Mouse (Mus musculus): ENCODE results near the gene Gpr183. TPM values are rescaled to one million over a fixed set of nuclear protein-coding genes. Genes with fewer than 3 reads are reported as not detected.

Gene Gpr183
- total RNA-seq (2014; fragmentation: Nextera tagmentation) (3.2 and 3.3 TPM in 2 replicates), total RNA-seq (2017) (3.4 and 3.7 TPM in 2 replicates)

- ATAC-seq (replicated peaks; ENCODE audit: poor library complexity, severe bottlenecking) = peak; percentile 55
Measured at GRCm38 (mm10) chr14:121964990-121965389, at the start of gene Gpr183. Gene Gpr183 (minus strand): TSS chr14:121965195.

GRCm38 (mm10) chr14:122013417-122013951 is 48.5 kb upstream of the Gpr183 start:
- ATAC-seq (replicated peaks; ENCODE audit: poor library complexity, severe bottlenecking) = peak; percentile 76

- ATAC-seq (replicated peaks; ENCODE audit: poor library complexity, severe bottlenecking) = no peak
Measured at GRCm38 (mm10) chr14:122012814-122013213, 47.8 kb upstream of the Gpr183 start.

DNA sequence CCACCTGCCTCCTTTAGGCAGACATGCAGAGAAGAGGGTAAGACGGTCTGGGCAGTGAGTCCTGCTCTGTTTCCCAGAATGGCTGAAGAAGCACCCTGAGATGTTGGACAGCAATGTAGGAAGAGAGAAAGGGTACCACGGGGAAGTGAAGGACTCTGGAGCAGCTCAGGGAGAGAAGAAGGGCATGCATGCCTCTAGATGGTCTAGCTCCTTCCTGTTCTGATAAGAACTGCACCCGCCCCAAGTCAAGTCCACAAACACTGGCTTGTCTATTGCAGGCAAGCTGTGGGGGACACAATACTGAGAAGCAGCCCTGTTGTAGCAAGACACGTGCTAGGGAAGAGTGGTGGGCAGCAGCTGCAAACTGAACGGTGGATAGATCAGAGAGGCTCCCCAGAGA is 47.2 kb upstream of the Gpr183 start:
- no peak for ATAC-seq (replicated peaks; ENCODE audit: poor library complexity, severe bottlenecking)

- no peak for ATAC-seq (replicated peaks; ENCODE audit: poor library complexity, severe bottlenecking)
Measured at GRCm38 (mm10) chr14:122011768-122012167, 46.8 kb upstream of the Gpr183 start.

DNA sequence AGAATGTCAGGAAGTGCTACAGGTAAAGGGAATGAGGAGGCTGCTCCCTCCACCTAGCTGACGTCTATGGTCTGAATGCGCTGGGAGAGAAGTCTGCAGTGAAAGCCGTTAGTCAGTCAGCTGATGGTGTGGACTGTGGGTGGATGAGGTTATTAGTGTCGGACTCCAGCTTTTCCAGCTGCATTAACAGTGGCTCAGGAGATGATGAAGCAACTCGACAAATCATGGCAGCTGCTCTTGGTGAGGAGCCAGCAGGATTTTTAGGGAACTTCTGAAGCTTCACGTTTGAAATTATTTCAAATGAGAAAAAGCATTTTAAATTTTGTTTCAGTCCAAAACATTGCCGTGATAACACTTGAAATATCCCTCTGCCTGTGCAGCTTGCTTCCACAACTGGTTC is 45.3 kb upstream of the Gpr183 start:
- peak; percentile 13; the same call in 1 of the 2 replicates for ATAC-seq (replicated peaks; ENCODE audit: poor library complexity, severe bottlenecking)

GRCm38 (mm10) chr14:122009502-122009901 is 44.5 kb upstream of the Gpr183 start:
- ATAC-seq (replicated peaks; ENCODE audit: poor library complexity, severe bottlenecking) = peak; percentile 76

GRCm38 (mm10) chr14:122008261-122008660 is 43.3 kb upstream of the Gpr183 start:
- ATAC-seq (replicated peaks; ENCODE audit: poor library complexity, severe bottlenecking) = no peak

DNA sequence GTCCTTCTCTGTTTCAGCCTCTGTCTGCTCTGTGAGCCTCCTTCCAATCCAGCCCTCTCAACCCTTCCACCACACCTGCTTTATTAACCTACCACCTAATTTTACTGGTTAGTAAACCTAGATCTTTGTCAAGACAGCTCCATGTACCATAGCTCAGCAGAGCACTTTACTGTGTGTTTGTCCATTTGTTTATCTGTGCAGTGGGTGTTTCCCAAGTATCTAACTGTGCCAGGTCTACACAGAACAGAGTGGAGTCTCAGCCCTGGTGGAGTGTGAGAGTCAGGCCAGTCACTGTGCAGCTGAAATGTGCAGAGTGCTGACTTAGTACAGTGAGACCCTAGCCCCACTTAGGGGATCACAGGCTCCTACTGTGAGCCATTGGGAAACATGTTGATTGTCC is 38.8 kb upstream of the Gpr183 start:
- ATAC-seq (replicated peaks; ENCODE audit: poor library complexity, severe bottlenecking) = no peak

GRCm38 (mm10) chr14:122002224-122002623 is 37.2 kb upstream of the Gpr183 start:
- ATAC-seq (replicated peaks; ENCODE audit: poor library complexity, severe bottlenecking) = no peak

- no peak for ATAC-seq (replicated peaks; ENCODE audit: poor library complexity, severe bottlenecking)
Measured at GRCm38 (mm10) chr14:122000346-122001105, 35.5 kb upstream of the Gpr183 start.

DNA sequence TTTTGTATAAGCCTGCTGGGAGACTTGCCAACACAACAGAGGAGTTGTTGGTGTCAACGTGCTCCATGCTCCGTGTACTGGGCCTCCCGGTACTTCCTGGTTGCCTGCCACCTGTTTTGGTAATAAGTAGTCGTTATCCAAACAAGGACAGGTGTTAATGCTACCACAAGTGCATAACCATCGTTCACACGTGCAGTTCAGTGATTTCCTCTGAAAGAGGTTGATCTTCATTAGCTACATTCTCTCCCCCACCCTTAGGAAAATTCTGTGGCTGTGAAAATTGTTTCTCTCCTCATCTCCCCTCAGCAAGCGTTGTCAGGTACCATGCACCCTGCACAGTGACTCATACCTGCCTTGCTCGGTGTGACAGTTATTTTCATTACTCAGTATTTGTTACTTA is 34.5 kb upstream of the Gpr183 start:
- ATAC-seq (replicated peaks; ENCODE audit: poor library complexity, severe bottlenecking) = no peak

GRCm38 (mm10) chr14:121996786-121997185 is 31.8 kb upstream of the Gpr183 start:
- peak; percentile 49 for ATAC-seq (replicated peaks; ENCODE audit: poor library complexity, severe bottlenecking)

DNA sequence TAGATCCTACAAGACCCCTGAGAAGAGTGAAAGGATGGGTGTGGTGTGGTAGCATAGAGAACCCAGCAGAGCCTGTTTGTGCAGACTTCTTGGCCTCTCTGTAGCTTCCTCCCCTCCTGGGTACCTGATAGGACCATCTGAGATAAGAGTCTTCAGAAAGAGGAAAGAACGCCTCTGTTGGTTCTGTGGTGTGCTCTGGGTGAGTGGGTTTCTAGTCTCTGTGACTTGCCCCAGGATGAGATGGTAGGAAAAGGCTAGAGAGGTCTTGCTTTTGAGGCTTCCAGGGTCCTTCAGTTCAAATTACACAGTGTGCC is 30.5 kb upstream of the Gpr183 start:
- no peak for ATAC-seq (replicated peaks; ENCODE audit: poor library complexity, severe bottlenecking)

DNA sequence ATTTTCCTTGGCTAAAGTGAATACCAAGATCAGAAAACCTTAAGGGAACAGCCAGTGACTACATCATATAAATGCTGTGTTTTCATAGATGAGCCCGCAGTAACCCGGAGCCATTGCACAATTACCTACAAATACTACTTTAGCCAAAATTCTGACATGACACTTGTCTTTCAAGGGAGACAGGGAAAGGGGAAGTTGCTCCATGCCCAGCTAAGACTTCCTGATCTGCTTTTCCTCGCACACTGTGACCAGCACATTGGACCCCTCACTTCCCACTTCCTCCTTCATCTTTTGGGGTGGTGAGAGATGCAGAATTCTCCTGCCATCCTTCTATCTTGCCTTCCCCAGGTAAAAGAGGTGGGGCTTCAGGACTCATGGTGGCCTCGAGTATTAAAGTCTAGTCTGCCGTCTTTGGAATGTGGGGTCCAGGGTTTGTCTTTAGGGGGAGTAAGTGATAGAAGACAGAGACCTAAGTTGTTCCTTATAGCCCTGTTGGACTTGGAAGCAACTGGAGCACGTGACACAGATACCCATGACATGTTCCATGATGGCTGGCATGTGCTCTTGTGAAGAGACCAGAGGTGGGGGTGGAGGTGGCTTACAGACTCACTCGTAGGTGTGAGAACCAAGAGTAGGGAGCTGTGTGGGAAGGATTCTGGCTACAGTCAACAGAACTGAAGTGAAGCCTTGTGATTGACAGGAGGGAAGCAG is 30.0 kb upstream of the Gpr183 start:
- peak; percentile 86 for ATAC-seq (replicated peaks; ENCODE audit: poor library complexity, severe bottlenecking)

- ATAC-seq (replicated peaks; ENCODE audit: poor library complexity, severe bottlenecking) = no peak
Measured at GRCm38 (mm10) chr14:121994171-121994700, 29.2 kb upstream of the Gpr183 start.

DNA sequence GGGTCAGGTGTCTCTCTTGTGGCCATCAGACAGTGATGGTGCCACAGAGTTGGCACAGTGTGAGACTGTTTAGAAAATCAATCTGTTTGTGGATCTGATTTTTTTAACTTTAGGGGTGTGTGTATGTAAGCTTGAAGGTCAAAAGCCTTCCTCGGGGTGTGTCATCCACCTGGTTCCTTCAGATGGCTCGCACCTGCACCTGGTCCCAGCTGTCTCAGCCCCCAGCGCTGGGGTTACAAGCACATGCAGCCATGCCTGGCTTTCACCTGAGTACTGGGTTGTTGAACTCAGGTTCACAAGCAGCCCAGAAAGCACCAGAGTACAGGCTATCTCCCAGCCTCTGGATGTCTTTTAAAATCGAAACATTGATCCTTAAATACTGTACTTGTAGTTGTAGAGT is 28.6 kb upstream of the Gpr183 start:
- ATAC-seq (replicated peaks; ENCODE audit: poor library complexity, severe bottlenecking) = no peak

DNA sequence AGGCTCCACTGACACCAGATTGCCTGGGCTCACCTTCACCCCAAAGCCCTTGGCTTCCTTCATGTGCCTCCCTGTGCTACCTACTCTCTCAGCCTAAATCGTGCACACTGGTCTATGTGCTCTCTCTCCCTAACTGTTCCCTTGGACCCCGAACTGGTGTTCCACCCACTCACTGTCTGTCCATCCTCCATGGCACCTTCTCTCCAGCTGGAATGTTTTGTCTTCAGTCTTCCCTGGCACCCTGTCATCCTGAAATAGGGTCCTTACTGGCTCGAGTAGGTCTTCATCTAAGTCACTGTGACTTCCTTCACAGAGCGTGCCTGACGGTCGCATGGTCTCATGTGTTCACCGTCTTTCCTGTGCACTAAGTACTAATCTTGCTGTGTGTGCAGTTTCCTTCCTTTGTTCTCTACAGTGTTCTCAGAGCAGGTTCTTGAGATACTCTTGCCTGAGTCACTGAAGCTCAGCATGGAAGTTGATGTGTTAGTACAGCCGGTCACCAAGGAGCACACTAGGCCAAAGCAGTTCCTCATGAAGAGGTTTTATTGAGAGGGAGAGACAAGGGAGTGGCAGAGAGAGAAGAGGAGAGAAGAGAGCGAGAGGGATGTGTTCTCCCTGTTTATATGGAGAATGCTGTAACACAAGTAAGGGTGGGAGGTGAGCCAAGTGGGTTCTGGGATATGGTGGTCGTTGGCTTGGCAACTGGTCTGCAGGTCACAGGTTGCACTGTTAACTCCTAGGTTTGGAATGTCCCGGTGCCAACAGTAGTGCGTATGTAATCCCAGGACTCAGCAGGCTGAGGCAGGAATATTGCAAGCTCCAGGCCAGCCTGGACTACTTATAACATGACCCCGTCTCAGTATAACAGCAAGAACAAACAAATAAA is 27.6 kb upstream of the Gpr183 start:
- ATAC-seq (replicated peaks; ENCODE audit: poor library complexity, severe bottlenecking) = no peak

GRCm38 (mm10) chr14:121991921-121992320 is 26.9 kb upstream of the Gpr183 start:
- ATAC-seq (replicated peaks; ENCODE audit: poor library complexity, severe bottlenecking) = no peak

DNA sequence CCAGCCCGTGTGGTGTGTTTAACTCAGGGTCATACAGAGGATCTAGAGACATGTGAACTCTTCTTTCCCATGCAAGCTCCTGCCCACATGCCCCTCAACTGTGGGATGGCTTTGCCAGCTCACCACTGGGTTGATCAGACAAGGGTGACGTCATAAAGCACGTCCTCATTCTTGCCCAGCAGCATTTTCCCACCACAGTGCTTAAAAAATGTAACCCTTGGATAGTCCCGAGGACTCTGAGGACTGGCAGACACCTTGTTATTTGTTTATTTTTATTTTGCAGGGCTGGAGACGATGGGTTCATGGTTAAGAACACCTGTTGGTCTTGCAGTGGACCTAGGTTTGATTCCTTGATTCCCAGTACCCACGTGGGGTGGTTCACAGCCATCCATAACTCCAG is 25.9 kb upstream of the Gpr183 start:
- no peak for ATAC-seq (replicated peaks; ENCODE audit: poor library complexity, severe bottlenecking)

Data from granulocyte monocyte progenitor cell, adult 5-6 weeks (primary cell).